Mouse (Mus musculus) adrenal gland, postnatal 4 days (tissue): ENCODE results near the gene Tecrl. TPM values are rescaled to one million over a fixed set of nuclear protein-coding genes. Genes with fewer than 3 reads are reported as not detected.

Experiments
- DNase-seq, 2 experiments: peaks; one replicate each; pipeline ENCODE4 v3.0.0; 2021 to 2022; ENCODE audit warnings: low spot score in 2 of 2, mixed read lengths in 2 of 2
- long read RNA-seq, 2 experiments: library from polyadenylated mRNA; stranded (forward); transcript quantifications; one replicate each; pipeline ENCODE4 v2.0.0; 2021
- total RNA-seq, 2 experiments: library from RNA; stranded (reverse); gene quantifications; 2 replicates each; pipeline ENCODE4 v1.2.3; 2021

Tecrl gene
- under 1 TPM; 0.28 to 0.73 TPM for total RNA-seq
- long read RNA-seq, experiment 1: 0 reads
- long read RNA-seq, experiment 2: 0 reads

- no peak for DNase-seq
Measured at GRCm38 (mm10) chr5:83354846-83355561, at the start of gene Tecrl. TSS of gene Tecrl (minus strand) at chr5:83355195.

- DNase-seq: no peak
Measured at GRCm38 (mm10) chr5:83385021-83385420, 30.0 kb upstream of the Tecrl start.

- DNase-seq: no peak
Measured at GRCm38 (mm10) chr5:83351615-83352014, 3.4 kb downstream of the Tecrl start.

- no peak for DNase-seq
Measured at GRCm38 (mm10) chr5:83339144-83339543, 15.9 kb downstream of the Tecrl start.

GRCm38 (mm10) chr5:83267148-83267776 lies 87.7 kb downstream of the Tecrl start:
- DNase-seq: no peak

- no peak for DNase-seq
Measured at GRCm38 (mm10) chr5:83260059-83260458, 94.9 kb downstream of the Tecrl start.

- DNase-seq: no peak
Measured at GRCm38 (mm10) chr5:83254141-83254540, 100.9 kb downstream of the Tecrl start.

- no peak for DNase-seq
Measured at GRCm38 (mm10) chr5:83238848-83239452, 116.0 kb downstream of the Tecrl start.
